Mouse (Mus musculus) forebrain, embryonic 10.5 days (tissue): ENCODE results near the gene Aagab. TPM values are rescaled to one million over a fixed set of nuclear protein-coding genes. Genes with fewer than 3 reads are reported as not detected.
A peak's percentile ranks its signal among the peaks of the same experiment; 100 is the strongest.

Experiments
- DNase-seq: peaks from one replicate; pipeline ENCODE4 v3.0.0-alpha.2; 2017; ENCODE audit warnings: low spot score; ENCODE audit errors: extremely low spot score
- H3K27ac ChIP-seq: fragments of 300-500 bp; sonication (generic); 2 replicates; pipeline ENCODE4 v1.5.1; 2016; ENCODE audit warnings: mild to moderate bottlenecking
- H3K27me3 ChIP-seq: fragments of 300-500 bp; sonication (generic); 2 replicates; pipeline ENCODE4 v1.6.1; 2016; ENCODE audit warnings: mild to moderate bottlenecking; ENCODE audit not compliant: poor library complexity, severe bottlenecking
- H3K36me3 ChIP-seq: fragments of 300-500 bp; sonication (generic); replicated peaks from 2 replicates; pipeline ENCODE4 v1.6.1; 2016; ENCODE audit warnings: mild to moderate bottlenecking, moderate library complexity
- H3K4me1 ChIP-seq: fragments of 300-500 bp; sonication (generic); 2 replicates; pipeline ENCODE4 v1.6.1; 2016
- H3K4me3 ChIP-seq: fragments of 300-500 bp; sonication (generic); 2 replicates; pipeline ENCODE4 v1.5.1; 2016; ENCODE audit warnings: mild to moderate bottlenecking, moderate library complexity
- H3K9me3 ChIP-seq: fragments of 300-500 bp; sonication (generic); 2 replicates; pipeline ENCODE4 v1.6.1; 2016; ENCODE audit warnings: mild to moderate bottlenecking, moderate library complexity
- WGBS: fragments of 180-500 bp; shearing (Covaris S2); methylation state at CpG from one replicate; pipeline ENCODE4 v1.1.7; 2016; 5-methylcytosine and 5-hydroxymethylcytosine counted together
- polyA plus RNA-seq: library from polyadenylated mRNA; unstranded; fragments of >200 nt; fragmentation: Nextera tagmentation; extraction: Ambion mirVana; gene quantifications from 2 replicates; pipeline ENCODE4 v1.2.1, GENCODE M21; 2016

Gene Aagab
- polyA plus RNA-seq = 53.9 and 54.5 TPM in 2 replicates

GRCm38 (mm10) chr9:63602043-63602939 is at the start of gene Aagab, which contains the start of gene Iqch:
TSS of gene Aagab (plus strand) at chr9:63602660.
TSS of gene Iqch (minus strand) at chr9:63602493.
- Histone ChIP-seq H3K9me3 (no peaks in the 10 kb centered on the region), H3K27ac (peak within 1 kb of the TSS; percentile 92), H3K4me3 (peak within 1 kb of the TSS; percentile 97), H3K27me3 (no peaks in the 10 kb centered on the region), H3K4me1 (peaks cover 38% of the 10 kb centered on the region), H3K36me3 (no peaks in the 10 kb centered on the region)
- DNase-seq = peak; percentile 94
- 1% methylated on average over 70 of the region's 70 CpGs for WGBS

GRCm38 (mm10) chr9:63553628-63554027 is 48.8 kb upstream of the Aagab start:
- H3K9me3 ChIP-seq = no peaks in the 10 kb centered on the region
- no peak overlapping the region for H3K4me3 ChIP-seq
- H3K27me3 ChIP-seq = peaks cover 12% of the 10 kb centered on the region; the same call in 1 of the 2 replicates
- 81% methylated on average over 3 of the region's 3 CpGs for WGBS
- no peak for DNase-seq
- H3K4me1 ChIP-seq = peaks cover 6% of the 10 kb centered on the region; the same call in 1 of the 2 replicates
- no peak overlapping the region for H3K27ac ChIP-seq
- no peaks in the 10 kb centered on the region for H3K36me3 ChIP-seq

GRCm38 (mm10) chr9:63555460-63555990 is 46.9 kb upstream of the Aagab start:
- no peaks in the 10 kb centered on the region for H3K36me3 ChIP-seq
- H3K9me3 ChIP-seq = no peaks in the 10 kb centered on the region
- peaks cover 6% of the 10 kb centered on the region; the same call in 1 of the 2 replicates for H3K4me1 ChIP-seq
- peaks cover 7% of the 10 kb centered on the region for H3K27me3 ChIP-seq
- H3K4me3 ChIP-seq = no peak overlapping the region
- no peak overlapping the region for H3K27ac ChIP-seq
- DNase-seq = no peak
- whole genome bisulfite sequencing = 66% methylated on average over 3 of the region's 3 CpGs

GRCm38 (mm10) chr9:63556316-63556715 is 46.1 kb upstream of the Aagab start:
- peaks cover 9% of the 10 kb centered on the region for H3K27me3 ChIP-seq
- peaks cover 7% of the 10 kb centered on the region; the same call in 1 of the 2 replicates for H3K4me1 ChIP-seq
- H3K27ac ChIP-seq = no peak overlapping the region
- no peaks in the 10 kb centered on the region for H3K36me3 ChIP-seq
- no peak overlapping the region for H3K4me3 ChIP-seq
- no peak for DNase-seq
- WGBS = 74% methylated on average over 1 of the region's 1 CpGs
- no peaks in the 10 kb centered on the region for H3K9me3 ChIP-seq

- DNase-seq = peak; percentile 2
- no peaks in the 10 kb centered on the region for H3K9me3 ChIP-seq
- 90% methylated on average over 8 of the region's 8 CpGs for WGBS
Observed at GRCm38 (mm10) chr9:63556933-63557332, 45.5 kb upstream of the Aagab start.

GRCm38 (mm10) chr9:63561931-63562330 is 40.5 kb upstream of the Aagab start:
- Histone ChIP-seq H3K4me3 (no peak overlapping the region), H3K4me1 (peaks cover 34% of the 10 kb centered on the region), H3K27ac (no peak overlapping the region), H3K36me3 (no peaks in the 10 kb centered on the region), H3K27me3 (peaks cover 40% of the 10 kb centered on the region), H3K9me3 (no peaks in the 10 kb centered on the region)
- 66% methylated on average over 8 of the region's 8 CpGs for WGBS
- DNase-seq = no peak

More at GRCm38 (mm10) chr9:63556933-63557332, 45.5 kb upstream of the Aagab start:
- Histone ChIP-seq H3K4me1 (peaks cover 13% of the 10 kb centered on the region), H3K27me3 (peaks cover 12% of the 10 kb centered on the region), H3K36me3 (no peaks in the 10 kb centered on the region), H3K4me3 (no peak overlapping the region), H3K27ac (no peak overlapping the region)

- no peak for DNase-seq
- Histone ChIP-seq H3K4me3 (no peak overlapping the region), H3K27me3 (peaks cover 51% of the 10 kb centered on the region), H3K9me3 (no peaks in the 10 kb centered on the region), H3K4me1 (peaks cover 49% of the 10 kb centered on the region), H3K27ac (no peak overlapping the region), H3K36me3 (no peaks in the 10 kb centered on the region)
- WGBS = 92% methylated on average over 2 of the region's 2 CpGs
Observed at GRCm38 (mm10) chr9:63563436-63563835, 39.0 kb upstream of the Aagab start.

GRCm38 (mm10) chr9:63568314-63568713 is 34.1 kb upstream of the Aagab start:
- H3K9me3 ChIP-seq = no peaks in the 10 kb centered on the region
- DNase-seq = no peak
- 86% methylated on average over 6 of the region's 6 CpGs for WGBS
- H3K4me3 ChIP-seq = no peak overlapping the region
- H3K27ac ChIP-seq = no peak overlapping the region
- peaks cover 27% of the 10 kb centered on the region for H3K27me3 ChIP-seq
- peaks cover 50% of the 10 kb centered on the region for H3K4me1 ChIP-seq
- no peaks in the 10 kb centered on the region for H3K36me3 ChIP-seq

GRCm38 (mm10) chr9:63568808-63569207 is 33.7 kb upstream of the Aagab start:
- Histone ChIP-seq H3K36me3 (no peaks in the 10 kb centered on the region), H3K4me1 (peaks cover 50% of the 10 kb centered on the region), H3K4me3 (no peak overlapping the region), H3K27ac (no peak overlapping the region), H3K9me3 (no peaks in the 10 kb centered on the region), H3K27me3 (peaks cover 22% of the 10 kb centered on the region)
- 52% methylated on average over 8 of the region's 8 CpGs for WGBS
- DNase-seq = no peak

GRCm38 (mm10) chr9:63571895-63572294 is 30.6 kb upstream of the Aagab start:
- H3K36me3 ChIP-seq = no peaks in the 10 kb centered on the region
- H3K4me1 ChIP-seq = peaks cover 34% of the 10 kb centered on the region
- no peaks in the 10 kb centered on the region for H3K9me3 ChIP-seq
- H3K4me3 ChIP-seq = no peak overlapping the region
- no peak overlapping the region for H3K27ac ChIP-seq
- no peak for DNase-seq
- peaks cover 12% of the 10 kb centered on the region for H3K27me3 ChIP-seq
- 41% methylated on average over 6 of the region's 6 CpGs for WGBS

GRCm38 (mm10) chr9:63572874-63573273 is 29.6 kb upstream of the Aagab start:
- Histone ChIP-seq H3K27ac (no peak overlapping the region), H3K4me1 (peaks cover 27% of the 10 kb centered on the region), H3K9me3 (no peaks in the 10 kb centered on the region), H3K4me3 (no peak overlapping the region), H3K27me3 (0 out of 2 replicates have a peak, but pooled peaks cover 4% of the 10 kb centered on the region), H3K36me3 (no peaks in the 10 kb centered on the region)
- WGBS = 83% methylated on average over 7 of the region's 7 CpGs
- no peak for DNase-seq

- Histone ChIP-seq H3K27ac (no peak overlapping the region), H3K9me3 (no peaks in the 10 kb centered on the region), H3K36me3 (no peaks in the 10 kb centered on the region), H3K4me1 (peaks cover 7% of the 10 kb centered on the region; the same call in 1 of the 2 replicates), H3K4me3 (no peak overlapping the region), H3K27me3 (no peaks in the 10 kb centered on the region)
- no peak for DNase-seq
- 86% methylated on average over 3 of the region's 3 CpGs for WGBS
Observed at GRCm38 (mm10) chr9:63577469-63577868, 25.0 kb upstream of the Aagab start.

- Histone ChIP-seq H3K9me3 (no peaks in the 10 kb centered on the region), H3K4me3 (no peak overlapping the region), H3K4me1 (peaks cover 7% of the 10 kb centered on the region; the same call in 1 of the 2 replicates), H3K27me3 (no peaks in the 10 kb centered on the region), H3K27ac (no peak overlapping the region), H3K36me3 (no peaks in the 10 kb centered on the region)
- 85% methylated on average over 5 of the region's 5 CpGs for WGBS
- no peak for DNase-seq
Observed at GRCm38 (mm10) chr9:63579644-63580043, 22.8 kb upstream of the Aagab start.
